Mouse (Mus musculus): ENCODE measurements around the gene Kdm5a. TPM values are rescaled to one million over a fixed set of nuclear protein-coding genes. Genes with fewer than 3 reads are reported as not detected.

Kdm5a gene
- total and polyA plus RNA-seq, 2 experiments from 2014 or later = 18.0 to 44.3 TPM

GRCm38 (mm10) chr6:120489461-120489860, 125.5 kb downstream of the Kdm5a start:
- Histone ChIP-seq H3K27me3 (ENCODE audit: insufficient read depth, low read length) (no peaks in the 10 kb centered on the region), H3K9ac (no peak overlapping the region), H3K4me1 (ENCODE audit: insufficient read depth) (peaks cover 22% of the 10 kb centered on the region), H3K4me3 (ENCODE audit: low read depth, low read length) (no peak overlapping the region), H3K9me3 (ENCODE audit: low read length) (no peaks in the 10 kb centered on the region), H3K36me3 (ENCODE audit: insufficient read depth) (no peaks in the 10 kb centered on the region), H3K27ac (ENCODE audit: low read depth, low read length) (no peak overlapping the region), H3K4me2 (ENCODE audit: low read depth) (no peak overlapping the region)
- WGBS = 67% methylated on average over 2 of the region's 2 CpGs
- no peak for ATAC-seq
- no peak for DNase-seq
- no peak for TF ChIP-seq CTCF (IDR thresholded peaks at IDR 0.05; ENCODE audit: low read depth)

- Histone ChIP-seq H3K4me1 (ENCODE audit: insufficient read depth) (peaks cover 22% of the 10 kb centered on the region), H3K36me3 (ENCODE audit: insufficient read depth) (no peaks in the 10 kb centered on the region), H3K4me3 (ENCODE audit: low read depth, low read length) (peak overlapping the region; percentile 79), H3K9me3 (ENCODE audit: low read length) (no peaks in the 10 kb centered on the region), H3K4me2 (ENCODE audit: low read depth) (peak overlapping the region; percentile 72), H3K27ac (ENCODE audit: low read depth, low read length) (no peak overlapping the region), H3K27me3 (ENCODE audit: insufficient read depth, low read length) (no peaks in the 10 kb centered on the region), H3K9ac (peak overlapping the region; percentile 33)
- 32% methylated on average over 7 of the region's 7 CpGs for WGBS
- no peak for TF ChIP-seq CTCF (IDR thresholded peaks at IDR 0.05; ENCODE audit: low read depth)
- DNase-seq (no peak), ATAC-seq (no peak)
These were observed 127.1 kb downstream of the Kdm5a start for GRCm38 (mm10) chr6:120491064-120491463.

- DNase-seq (no peak), ATAC-seq (no peak)
- H3K27me3 ChIP-seq (ENCODE audit: insufficient read depth, low read length) = no peaks in the 10 kb centered on the region
- H3K36me3 ChIP-seq (ENCODE audit: insufficient read depth) = no peaks in the 10 kb centered on the region
- H3K4me1 ChIP-seq (ENCODE audit: insufficient read depth) = peaks cover 22% of the 10 kb centered on the region
- 13% methylated on average over 21 of the region's 22 CpGs for WGBS
- H3K4me3 ChIP-seq (ENCODE audit: low read depth, low read length) = peak overlapping the region; percentile 79
- no peak for TF ChIP-seq CTCF (IDR thresholded peaks at IDR 0.05; ENCODE audit: low read depth)
- peak overlapping the region; percentile 92 for H3K9ac ChIP-seq
- no peak overlapping the region for H3K27ac ChIP-seq (ENCODE audit: low read depth, low read length)
- no peaks in the 10 kb centered on the region for H3K9me3 ChIP-seq (ENCODE audit: low read length)
- H3K4me2 ChIP-seq (ENCODE audit: low read depth) = peak overlapping the region; percentile 72
These were observed 128.1 kb downstream of the Kdm5a start for GRCm38 (mm10) chr6:120491862-120492498.

GRCm38 (mm10) chr6:120492499-120493373, 128.8 kb downstream of the Kdm5a start:
- Histone ChIP-seq H3K4me3 (ENCODE audit: low read depth, low read length) (peak overlapping the region; percentile 79), H3K27me3 (ENCODE audit: insufficient read depth, low read length) (no peaks in the 10 kb centered on the region), H3K36me3 (ENCODE audit: insufficient read depth) (no peaks in the 10 kb centered on the region), H3K4me1 (ENCODE audit: insufficient read depth) (peaks cover 22% of the 10 kb centered on the region), H3K9me3 (ENCODE audit: low read length) (no peaks in the 10 kb centered on the region), H3K4me2 (ENCODE audit: low read depth) (peak overlapping the region; percentile 72), H3K27ac (ENCODE audit: low read depth, low read length) (peak overlapping the region; percentile 94), H3K9ac (peak overlapping the region; percentile 92)
- peak; percentile 2; the same call in 1 of the 2 replicates for TF ChIP-seq CTCF (IDR thresholded peaks at IDR 0.05; ENCODE audit: low read depth)
- DNase-seq (peak; percentile 44), ATAC-seq (peak; percentile 8)
- 2% methylated on average over 94 of the region's 95 CpGs for WGBS

GRCm38 (mm10) chr6:120493374-120494181, 129.7 kb downstream of the Kdm5a start, which contains the start of gene Tmem121b:
Tmem121b (minus strand) TSS chr6:120493807.
- peak within 1 kb of the TSS; percentile 94 for H3K27ac ChIP-seq (ENCODE audit: low read depth, low read length)
- peak within 1 kb of the TSS; percentile 72 for H3K4me2 ChIP-seq (ENCODE audit: low read depth)
- under 1% methylated on average over 68 of the region's 84 CpGs for WGBS

More at GRCm38 (mm10) chr6:120493374-120494181, 129.7 kb downstream of the Kdm5a start, which contains the start of gene Tmem121b:
- Histone ChIP-seq H3K9me3 (ENCODE audit: low read length) (no peaks in the 10 kb centered on the region), H3K4me1 (ENCODE audit: insufficient read depth) (peaks cover 22% of the 10 kb centered on the region), H3K27me3 (ENCODE audit: insufficient read depth, low read length) (no peaks in the 10 kb centered on the region), H3K4me3 (ENCODE audit: low read depth, low read length) (peak within 1 kb of the TSS; percentile 79), H3K36me3 (ENCODE audit: insufficient read depth) (no peaks in the 10 kb centered on the region), H3K9ac (peak within 1 kb of the TSS; percentile 92)
- no peak for TF ChIP-seq CTCF (IDR thresholded peaks at IDR 0.05; ENCODE audit: low read depth)
- peak; percentile 93 for DNase-seq
- ATAC-seq = peak; percentile 90

Other genes starting within 250 kb of the Kdm5a start
- gene D330020A13Rik, start 69.8 kb upstream of the Kdm5a start, total RNA-seq (2014; rRNA removed) = not detected in 2 replicates
- 0.18 TPM in 1 of 2 replicates, not detected in the other for gene D330020A13Rik, start 69.8 kb upstream of the Kdm5a start, polyA plus RNA-seq (2015; fragmentation: Nextera tagmentation; extraction: Ambion mirVana)
- gene B4galnt3, start 69.6 kb upstream of the Kdm5a start, total RNA-seq (2014; rRNA removed) = 0.69 and 1.2 TPM in 2 replicates
- gene B4galnt3, start 69.6 kb upstream of the Kdm5a start, polyA plus RNA-seq (2015; fragmentation: Nextera tagmentation; extraction: Ambion mirVana) = 0.05 and 0.16 TPM in 2 replicates
- gene Ccdc77, start 250 bp downstream of the Kdm5a start, total RNA-seq (2014; rRNA removed) = 9.8 and 13.5 TPM in 2 replicates
- 5.8 and 8.3 TPM in 2 replicates for gene Ccdc77, start 250 bp downstream of the Kdm5a start, polyA plus RNA-seq (2015; fragmentation: Nextera tagmentation; extraction: Ambion mirVana)
- gene Il17ra, start 99.1 kb downstream of the Kdm5a start, total RNA-seq (2014; rRNA removed) = 2.5 and 4.2 TPM in 2 replicates
- 3.2 and 3.4 TPM in 2 replicates for gene Il17ra, start 99.1 kb downstream of the Kdm5a start, polyA plus RNA-seq (2015; fragmentation: Nextera tagmentation; extraction: Ambion mirVana)
- gene Tmem121b, start 129.7 kb downstream of the Kdm5a start, total RNA-seq (2014; rRNA removed) = 26.1 and 27.6 TPM in 2 replicates
- 2.7 and 3.0 TPM in 2 replicates for gene Tmem121b, start 129.7 kb downstream of the Kdm5a start, polyA plus RNA-seq (2015; fragmentation: Nextera tagmentation; extraction: Ambion mirVana)
- gene Hdhd5, start 167.2 kb downstream of the Kdm5a start, total RNA-seq (2014; rRNA removed) = 27.8 and 29.9 TPM in 2 replicates
- gene Hdhd5, start 167.2 kb downstream of the Kdm5a start, polyA plus RNA-seq (2015; fragmentation: Nextera tagmentation; extraction: Ambion mirVana) = 13.9 and 14.9 TPM in 2 replicates

All from forebrain, postnatal 0 days (tissue).